Mouse (Mus musculus): ENCODE results near the gene Ccnb1. TPM values are rescaled to one million over a fixed set of nuclear protein-coding genes. Genes with fewer than 3 reads are reported as not detected.

Gene Ccnb1
- polyA plus RNA-seq, 1 experiment from 2014 or later, result 173 TPM

DNA sequence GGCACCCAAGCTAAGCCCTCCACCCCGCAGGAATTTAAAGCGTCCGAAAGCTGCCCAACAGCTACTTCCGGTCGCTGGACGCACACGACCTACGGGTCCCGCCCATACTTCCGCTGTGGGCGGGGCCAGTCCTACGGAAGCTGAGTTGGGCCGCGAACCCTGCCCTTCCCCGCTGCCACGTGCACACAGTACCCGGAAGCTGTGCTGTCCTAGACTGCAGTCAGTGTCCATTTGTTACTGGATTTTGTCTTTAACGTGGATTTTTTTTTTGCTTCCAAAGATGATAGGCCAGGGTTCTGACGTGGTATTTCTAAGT lies 55.6 kb downstream of the Ccnb1 start, which contains the start of gene Cdk7:
TSS of gene Cdk7 (minus strand) at position 79 of the 316 bp plus-strand sequence.
- Histone ChIP-seq H3K4me3 (replicated peaks; ENCODE audit: low read length) (peak within 1 kb of the TSS; percentile 97), H3K36me3 (ENCODE audit: control insufficient read depth, insufficient read depth, low read length) (peaks cover 7% of the 10 kb centered on the region), H3K27me3 (ENCODE audit: control insufficient read depth, insufficient read depth, low read length) (no peaks in the 10 kb centered on the region), H3K9me3 (replicated peaks; ENCODE audit: control insufficient read depth, low read length) (no peaks in the 10 kb centered on the region), H3K4me2 (ENCODE audit: low read depth, low read length) (peak within 1 kb of the TSS; percentile 63), H3K27ac (ENCODE audit: low read length) (peak within 1 kb of the TSS; percentile 94), H3K4me1 (ENCODE audit: control insufficient read depth, insufficient read depth, low read length) (peaks cover 11% of the 10 kb centered on the region), H3K9ac (ENCODE audit: low read length) (peak within 1 kb of the TSS; percentile 97)
- peak; percentile 99 for ATAC-seq (ENCODE audit: insufficient read depth, low FRiP score)
- WGBS, result under 1% methylated on average over 19 of the region's 19 CpGs

DNA sequence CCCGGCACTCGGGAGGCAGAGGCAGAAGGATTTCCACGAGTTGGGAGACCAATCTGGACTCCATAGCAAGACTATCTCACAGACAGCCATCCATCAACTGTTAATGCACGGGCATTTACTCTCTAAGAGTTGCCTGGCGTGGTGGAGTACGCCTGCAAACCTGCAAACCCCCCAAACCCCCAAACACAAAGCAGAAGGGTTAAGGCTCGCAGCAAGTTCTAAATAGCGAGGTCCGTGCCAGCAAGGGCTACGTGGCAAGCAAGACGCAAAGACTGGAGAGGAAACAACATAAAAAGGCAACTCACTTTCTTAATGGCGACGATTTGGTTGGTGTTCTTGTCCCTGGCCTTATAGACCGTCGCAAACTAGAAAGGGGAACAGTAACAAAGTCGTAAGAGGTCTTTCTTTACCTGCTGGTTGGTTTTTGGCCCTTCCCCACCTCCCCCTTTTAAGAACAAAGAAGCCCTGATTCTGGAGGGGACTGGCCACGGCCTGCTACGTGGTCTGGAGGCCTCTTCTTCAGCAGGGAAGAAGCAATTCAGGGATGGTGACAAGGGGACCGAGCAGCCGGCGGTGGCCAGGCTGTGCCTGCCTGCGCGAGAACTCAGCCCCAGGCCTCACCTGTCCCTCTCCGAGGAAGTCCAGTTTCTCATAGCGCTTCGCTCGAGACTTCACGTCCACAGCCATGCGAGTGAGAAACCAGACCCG lies 56.1 kb downstream of the Ccnb1 start:
- peaks cover 11% of the 10 kb centered on the region for H3K4me1 ChIP-seq (ENCODE audit: control insufficient read depth, insufficient read depth, low read length)
- no peaks in the 10 kb centered on the region for H3K27me3 ChIP-seq (ENCODE audit: control insufficient read depth, insufficient read depth, low read length)
- ATAC-seq (ENCODE audit: insufficient read depth, low FRiP score), result no peak; the same call in 1 of the 2 replicates
- H3K4me2 ChIP-seq (ENCODE audit: low read depth, low read length), result peak overlapping the region; percentile 63
- H3K27ac ChIP-seq (ENCODE audit: low read length), result peak overlapping the region; percentile 94
- H3K9me3 ChIP-seq (replicated peaks; ENCODE audit: control insufficient read depth, low read length), result no peaks in the 10 kb centered on the region
- WGBS, result under 1% methylated on average over 30 of the region's 30 CpGs
- H3K9ac ChIP-seq (ENCODE audit: low read length), result peak overlapping the region; percentile 97
- peaks cover 7% of the 10 kb centered on the region for H3K36me3 ChIP-seq (ENCODE audit: control insufficient read depth, insufficient read depth, low read length)
- peak overlapping the region; percentile 97 for H3K4me3 ChIP-seq (replicated peaks; ENCODE audit: low read length)

Other genes starting within 250 kb of the Ccnb1 start
- 65.9 and 76.9 TPM in 2 replicates for gene Ocln, start 233.9 kb downstream of the Ccnb1 start, polyA plus RNA-seq (2015; fragmentation: Nextera tagmentation; extraction: Ambion mirVana)
- gene Marveld2, start 169.6 kb downstream of the Ccnb1 start, polyA plus RNA-seq (2015; fragmentation: Nextera tagmentation; extraction: Ambion mirVana), result 19.0 and 21.6 TPM in 2 replicates
- gene Ak6, start 135.6 kb downstream of the Ccnb1 start, polyA plus RNA-seq (2015; fragmentation: Nextera tagmentation; extraction: Ambion mirVana), result 221 and 225 TPM in 2 replicates
- 19.0 and 21.2 TPM in 2 replicates for gene Rad17, start 135.5 kb downstream of the Ccnb1 start, polyA plus RNA-seq (2015; fragmentation: Nextera tagmentation; extraction: Ambion mirVana)
- gene Taf9, start 135.0 kb downstream of the Ccnb1 start, polyA plus RNA-seq (2015; fragmentation: Nextera tagmentation; extraction: Ambion mirVana), result 6.0 and 12.8 TPM in 2 replicates
- 8.1 and 8.4 TPM in 2 replicates for gene Ccdc125, start 116.9 kb downstream of the Ccnb1 start, polyA plus RNA-seq (2015; fragmentation: Nextera tagmentation; extraction: Ambion mirVana)
- gene Cdk7, start 55.6 kb downstream of the Ccnb1 start, polyA plus RNA-seq (2015; fragmentation: Nextera tagmentation; extraction: Ambion mirVana), result 69.4 and 78.0 TPM in 2 replicates
- 147 and 163 TPM in 2 replicates for gene Mrps36, start 41.9 kb downstream of the Ccnb1 start, polyA plus RNA-seq (2015; fragmentation: Nextera tagmentation; extraction: Ambion mirVana)
- 24.9 and 25.7 TPM in 2 replicates for gene Cenph, start 10.7 kb downstream of the Ccnb1 start, polyA plus RNA-seq (2015; fragmentation: Nextera tagmentation; extraction: Ambion mirVana)
- 47.3 and 53.7 TPM in 2 replicates for gene Slc30a5, start 46.9 kb upstream of the Ccnb1 start, polyA plus RNA-seq (2015; fragmentation: Nextera tagmentation; extraction: Ambion mirVana)

Data from stomach, embryonic 16.5 days (tissue).